Mouse (Mus musculus) macrophage (primary cell): ENCODE results near the gene Crtac1. TPM values are rescaled to one million over a fixed set of nuclear protein-coding genes. Genes with fewer than 3 reads are reported as not detected.

Experiments
- H3K27ac ChIP-seq: fragments of 350-480 bp; formaldehyde crosslinking; 2 replicates; pipeline ENCODE4 v1.9.0; 2021
- H3K36me3 ChIP-seq: fragments of 350-480 bp; formaldehyde crosslinking; 2 replicates; pipeline ENCODE4 v1.9.0; 2021; ENCODE audit errors: inconsistent target
- H3K4me3 ChIP-seq: fragments of 350-480 bp; formaldehyde crosslinking; 2 replicates; pipeline ENCODE4 v1.9.0; 2021; ENCODE audit errors: inconsistent target
- H3K79me2 ChIP-seq: fragments of 350-480 bp; formaldehyde crosslinking; 2 replicates; pipeline ENCODE4 v1.9.0; 2021; ENCODE audit errors: inconsistent target
- WGBS: methylation state at CpG from one replicate; pipeline ENCODE4 v1.1.7; 2026; ENCODE audit warnings: inconsistent platforms; ENCODE audit not compliant: missing documents; 5-methylcytosine and 5-hydroxymethylcytosine counted together
- polyA plus RNA-seq: library from polyadenylated mRNA; stranded (reverse); fragments of 250-400 nt; gene quantifications from 3 replicates; pipeline ENCODE4 v1.2.4, GENCODE M21; 2018; ENCODE audit warnings: inconsistent platforms

Gene Crtac1
- polyA plus RNA-seq, 1 experiment from 2014 or later, result not detected

DNA sequence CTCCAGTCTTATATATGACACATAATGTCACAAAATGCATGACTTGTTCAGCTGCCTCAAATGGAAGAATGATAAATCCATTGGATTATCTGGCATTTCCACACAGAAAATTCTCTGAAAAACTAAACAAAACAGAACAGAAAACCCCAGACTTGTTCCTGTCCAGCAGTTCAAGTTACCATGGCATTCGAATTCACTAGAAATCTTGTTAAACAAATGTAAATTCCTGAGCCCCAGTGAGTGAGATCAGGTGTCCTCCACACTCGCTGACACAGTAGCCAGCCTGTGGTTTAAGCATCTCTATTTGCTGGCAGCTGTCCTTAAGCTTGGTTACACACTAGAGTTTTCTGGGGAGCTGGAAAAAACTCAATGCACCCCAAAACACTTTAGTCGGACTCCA is 168.1 kb downstream of the Crtac1 start:
- Histone ChIP-seq H3K27ac (no peak overlapping the region), H3K36me3 (no peaks in the 10 kb centered on the region), H3K4me3 (no peak overlapping the region), H3K79me2 (no peaks in the 10 kb centered on the region)
- WGBS, result 72% methylated on average over 3 of the region's 3 CpGs

GRCm38 (mm10) chr19:42260486-42260885 is 171.1 kb downstream of the Crtac1 start:
- H3K36me3 ChIP-seq, result no peaks in the 10 kb centered on the region
- WGBS, result 30% methylated on average over 8 of the region's 8 CpGs
- no peak overlapping the region for H3K27ac ChIP-seq
- no peaks in the 10 kb centered on the region for H3K79me2 ChIP-seq
- H3K4me3 ChIP-seq, result no peak overlapping the region

DNA sequence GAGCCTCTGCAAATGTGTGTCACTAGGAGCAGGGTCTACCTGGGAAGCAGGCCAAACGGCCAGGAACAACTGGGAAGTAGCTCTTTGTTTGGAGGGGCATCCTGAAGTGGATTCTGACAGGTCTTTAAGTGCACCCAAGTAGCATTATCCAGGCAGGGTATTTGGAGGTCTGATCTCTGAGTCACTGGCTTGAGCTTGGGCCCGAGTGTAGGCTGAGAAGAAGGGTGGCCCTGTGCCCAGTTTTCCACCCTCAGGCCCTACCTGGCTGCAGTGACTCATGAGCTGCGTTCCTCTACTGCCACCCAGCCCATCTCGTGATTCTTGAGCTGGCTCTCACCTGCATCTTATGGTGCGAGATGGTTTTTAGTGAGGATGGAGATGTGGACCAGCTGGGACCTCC is 173.0 kb downstream of the Crtac1 start:
- H3K36me3 ChIP-seq, result no peaks in the 10 kb centered on the region
- H3K79me2 ChIP-seq, result no peaks in the 10 kb centered on the region
- WGBS, result 67% methylated on average over 5 of the region's 5 CpGs
- H3K4me3 ChIP-seq, result no peak overlapping the region
- no peak overlapping the region for H3K27ac ChIP-seq

DNA sequence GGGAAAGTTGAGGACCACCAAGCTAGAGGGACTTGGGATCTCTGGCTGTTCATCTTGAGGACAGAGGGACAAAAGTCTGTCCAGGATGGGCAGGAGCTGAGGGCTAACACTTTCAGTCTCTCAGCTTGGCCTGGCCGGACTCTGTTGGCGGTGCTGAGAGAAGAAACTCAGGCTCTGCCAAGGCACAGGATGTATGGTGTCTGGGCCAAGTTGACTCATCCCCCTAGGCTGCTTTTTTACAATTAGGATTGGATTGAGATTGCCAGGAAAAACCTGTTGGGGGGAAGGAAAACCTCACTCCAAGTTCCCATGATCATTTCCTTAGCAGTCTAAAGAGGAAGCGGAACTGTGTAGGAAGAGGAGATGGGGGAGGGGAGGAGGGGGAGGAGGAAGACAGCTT is 173.6 kb downstream of the Crtac1 start:
- no peaks in the 10 kb centered on the region for H3K79me2 ChIP-seq
- H3K4me3 ChIP-seq, result no peak overlapping the region
- H3K36me3 ChIP-seq, result no peaks in the 10 kb centered on the region
- no peak overlapping the region for H3K27ac ChIP-seq
- 40% methylated on average over 3 of the region's 3 CpGs for WGBS

DNA sequence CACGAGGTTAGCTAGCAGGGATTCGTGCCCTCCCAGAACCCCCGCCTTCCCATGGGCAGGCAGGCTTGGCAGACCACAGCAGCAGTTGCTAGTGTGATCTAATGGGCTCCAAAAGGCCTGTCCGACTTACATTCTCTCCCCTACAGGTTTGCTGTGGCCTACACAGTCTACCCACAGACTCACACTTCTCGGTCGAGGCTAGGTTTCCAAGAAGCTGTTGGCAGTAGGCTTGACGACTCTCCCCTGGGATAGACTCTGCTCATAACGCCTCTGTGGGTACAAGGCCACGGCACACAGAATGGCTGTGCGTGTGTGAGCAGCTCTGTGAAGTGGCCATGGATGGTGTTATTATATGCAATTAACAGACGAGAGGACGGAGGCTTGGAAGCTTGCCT is 174.3 kb downstream of the Crtac1 start:
- 94% methylated on average over 12 of the region's 12 CpGs for WGBS

GRCm38 (mm10) chr19:42256611-42257240 is 174.9 kb downstream of the Crtac1 start:
- no peak overlapping the region for H3K4me3 ChIP-seq
- no peak overlapping the region for H3K27ac ChIP-seq
- 87% methylated on average over 12 of the region's 12 CpGs for WGBS
- no peaks in the 10 kb centered on the region for H3K79me2 ChIP-seq
- no peaks in the 10 kb centered on the region for H3K36me3 ChIP-seq

More for the DNA sequence above, 174.3 kb downstream of the Crtac1 start:
- no peak overlapping the region for H3K27ac ChIP-seq
- H3K4me3 ChIP-seq, result no peak overlapping the region
- no peaks in the 10 kb centered on the region for H3K36me3 ChIP-seq
- no peaks in the 10 kb centered on the region for H3K79me2 ChIP-seq

DNA sequence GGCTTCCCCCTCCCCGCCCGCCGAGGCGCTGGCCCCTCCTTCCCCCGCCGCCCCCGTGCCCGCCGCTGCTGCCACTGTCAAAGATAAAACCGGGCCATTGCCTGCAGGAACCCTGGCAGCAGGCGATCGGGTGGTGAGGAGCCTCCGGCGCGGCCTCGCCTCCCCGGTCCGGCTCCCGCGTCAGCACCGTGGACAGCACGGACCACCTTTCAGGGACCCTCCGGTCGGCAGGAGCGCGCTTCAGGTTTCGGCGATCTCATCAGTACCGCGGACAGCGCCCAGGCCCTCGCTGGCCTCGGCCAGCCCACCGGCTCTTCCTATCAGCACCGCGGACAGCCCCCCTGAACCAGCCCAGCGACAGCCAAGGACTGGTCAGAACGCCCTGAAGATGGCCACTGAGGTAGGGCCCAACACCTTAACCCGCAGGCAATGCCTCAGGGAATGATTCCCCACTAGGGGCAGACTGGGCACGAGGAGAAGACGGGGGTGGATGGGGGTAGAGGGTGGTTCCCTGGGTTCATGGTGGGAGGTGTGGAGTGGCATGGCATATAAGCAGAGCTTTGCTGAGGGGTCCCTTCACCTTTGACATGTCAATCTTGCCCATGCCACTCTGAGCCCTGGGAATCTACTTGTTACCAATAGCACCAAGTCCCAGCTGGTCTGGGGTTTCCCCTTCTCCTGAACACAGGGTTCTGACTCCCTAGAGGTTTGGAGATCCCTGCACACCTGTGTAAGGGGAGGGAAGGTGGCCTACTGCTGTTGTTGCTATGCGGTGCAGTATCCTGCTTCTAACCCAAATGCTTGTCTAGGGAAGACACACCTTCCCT is 175.6 kb downstream of the Crtac1 start:
- Histone ChIP-seq H3K36me3 (no peaks in the 10 kb centered on the region), H3K4me3 (no peak overlapping the region), H3K27ac (no peak overlapping the region), H3K79me2 (no peaks in the 10 kb centered on the region)
- 4% methylated on average over 33 of the region's 42 CpGs for WGBS

DNA sequence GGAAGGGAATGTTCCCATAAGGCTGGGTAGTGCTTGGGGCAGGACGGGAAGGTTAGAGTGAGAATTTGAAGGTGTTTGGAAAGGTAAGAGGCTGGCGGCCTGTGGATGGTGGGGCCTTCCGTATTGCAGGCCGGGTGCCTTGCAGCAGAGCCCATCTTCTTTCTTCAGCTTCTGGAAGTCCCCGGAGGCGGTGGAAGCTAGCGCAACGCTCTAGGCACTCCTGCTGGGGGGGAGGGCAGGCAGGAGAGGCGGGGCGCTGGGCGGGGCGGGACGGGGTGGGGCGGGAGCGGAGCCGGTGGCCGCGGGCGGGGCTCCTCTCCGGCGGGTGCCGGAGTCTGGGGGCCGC is 176.2 kb downstream of the Crtac1 start:
- Histone ChIP-seq H3K36me3 (no peaks in the 10 kb centered on the region), H3K4me3 (no peak overlapping the region), H3K27ac (no peak overlapping the region), H3K79me2 (no peaks in the 10 kb centered on the region)
- WGBS, result 6% methylated on average over 16 of the region's 23 CpGs

GRCm38 (mm10) chr19:42249976-42250914 is 181.3 kb downstream of the Crtac1 start:
- 71% methylated on average over 11 of the region's 11 CpGs for WGBS
- Histone ChIP-seq H3K79me2 (no peaks in the 10 kb centered on the region), H3K36me3 (no peaks in the 10 kb centered on the region), H3K4me3 (no peak overlapping the region), H3K27ac (no peak overlapping the region)

DNA sequence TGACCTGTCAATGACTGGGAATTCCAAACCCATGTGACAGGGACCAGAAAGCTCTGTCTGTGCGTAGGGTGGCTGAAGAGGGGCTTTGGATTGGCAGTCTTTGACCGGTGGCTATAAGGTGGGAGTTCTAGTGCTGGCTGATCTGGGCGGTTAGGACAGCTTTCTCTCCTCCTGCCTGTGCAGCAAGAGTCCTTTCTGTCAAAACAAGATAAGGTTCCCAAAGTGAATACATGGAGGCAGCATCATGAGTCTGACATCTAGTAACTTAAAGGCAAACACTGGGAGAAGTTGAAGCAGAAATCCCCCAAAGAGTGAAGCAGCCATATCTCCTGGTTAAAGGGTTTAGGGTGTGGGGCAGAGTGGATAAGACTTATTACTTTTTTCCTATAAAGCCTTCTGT is 184.1 kb downstream of the Crtac1 start, which contains the start of gene Golga7b:
Golga7b (plus strand) TSS at position 56 of the 400 bp plus-strand sequence.
- Histone ChIP-seq H3K4me3 (no peak within 1 kb of the TSS), H3K36me3 (no peaks in the 10 kb centered on the region), H3K27ac (no peak within 1 kb of the TSS), H3K79me2 (no peaks in the 10 kb centered on the region)
- 89% methylated on average over 3 of the region's 3 CpGs for WGBS

- Histone ChIP-seq H3K79me2 (no peaks in the 10 kb centered on the region), H3K27ac (no peak overlapping the region), H3K36me3 (no peaks in the 10 kb centered on the region), H3K4me3 (no peak overlapping the region)
- 15% methylated on average over 5 of the region's 5 CpGs for WGBS
Measured at GRCm38 (mm10) chr19:42246626-42247025, 185.0 kb downstream of the Crtac1 start.

GRCm38 (mm10) chr19:42243401-42243800 is 188.2 kb downstream of the Crtac1 start:
- H3K4me3 ChIP-seq, result no peak overlapping the region
- 17% methylated on average over 3 of the region's 3 CpGs for WGBS
- H3K79me2 ChIP-seq, result no peaks in the 10 kb centered on the region
- H3K36me3 ChIP-seq, result no peaks in the 10 kb centered on the region
- H3K27ac ChIP-seq, result no peak overlapping the region

DNA sequence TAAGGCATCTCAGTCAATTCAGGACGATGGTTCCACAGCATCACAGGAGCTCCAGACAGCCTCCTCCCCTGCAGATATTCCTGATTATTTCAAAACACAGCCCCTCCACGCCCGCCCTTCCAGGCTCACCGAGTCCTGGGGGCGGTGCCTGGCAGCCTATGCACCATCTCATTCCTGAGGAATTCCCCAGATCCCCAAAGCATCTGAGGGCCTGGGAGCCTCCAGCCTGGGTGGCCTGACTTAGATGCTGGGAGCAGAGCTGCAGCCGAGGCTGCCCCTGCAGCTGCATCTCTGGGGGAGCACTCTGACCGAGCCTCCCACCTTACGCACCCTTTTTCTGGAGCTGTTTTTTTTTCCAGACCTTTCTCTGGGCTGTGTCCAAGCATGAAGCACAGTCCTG is 190.7 kb downstream of the Crtac1 start:
- H3K36me3 ChIP-seq, result no peaks in the 10 kb centered on the region
- 92% methylated on average over 8 of the region's 8 CpGs for WGBS
- H3K27ac ChIP-seq, result no peak overlapping the region
- H3K4me3 ChIP-seq, result no peak overlapping the region
- H3K79me2 ChIP-seq, result no peaks in the 10 kb centered on the region

- no peak overlapping the region for H3K27ac ChIP-seq
- no peaks in the 10 kb centered on the region for H3K36me3 ChIP-seq
- no peak overlapping the region for H3K4me3 ChIP-seq
- 71% methylated on average over 7 of the region's 7 CpGs for WGBS
- H3K79me2 ChIP-seq, result no peaks in the 10 kb centered on the region
Measured at GRCm38 (mm10) chr19:42238341-42238715, 193.3 kb downstream of the Crtac1 start.
